Mouse (Mus musculus) thymus, postnatal 4 days (tissue): ENCODE results near the gene Ddx11.
"Not testable (repeated sequence)": the region's sequence is repeated elsewhere in the genome, so short reads cannot be mapped to it uniquely, and the experiment has no call there.

Source experiments
- DNase-seq: peaks from one replicate; pipeline ENCODE4 v3.0.0; 2021

Ddx11 gene

DNA sequence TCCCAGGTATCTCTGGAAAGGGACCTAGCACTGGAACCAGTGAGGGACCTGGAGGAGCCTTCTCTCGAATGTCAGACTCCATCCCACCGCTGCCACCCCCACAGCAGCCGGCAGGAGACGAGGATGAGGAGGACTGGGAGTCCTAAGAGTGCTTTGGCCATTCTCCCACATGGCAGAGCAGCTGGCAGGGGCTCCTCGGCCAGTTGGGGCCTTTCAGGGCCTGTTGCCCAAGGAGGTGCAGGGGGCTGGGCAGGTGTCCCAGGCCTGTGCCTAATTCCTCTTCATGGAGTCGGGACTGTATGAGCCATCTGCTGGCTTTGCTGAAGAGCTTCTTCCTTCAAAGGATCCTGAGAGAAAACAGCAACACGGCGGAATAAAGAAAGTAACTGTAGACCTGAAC lies 4.3 kb upstream of the Ddx11 start:
- DNase-seq, result no peak

DNA sequence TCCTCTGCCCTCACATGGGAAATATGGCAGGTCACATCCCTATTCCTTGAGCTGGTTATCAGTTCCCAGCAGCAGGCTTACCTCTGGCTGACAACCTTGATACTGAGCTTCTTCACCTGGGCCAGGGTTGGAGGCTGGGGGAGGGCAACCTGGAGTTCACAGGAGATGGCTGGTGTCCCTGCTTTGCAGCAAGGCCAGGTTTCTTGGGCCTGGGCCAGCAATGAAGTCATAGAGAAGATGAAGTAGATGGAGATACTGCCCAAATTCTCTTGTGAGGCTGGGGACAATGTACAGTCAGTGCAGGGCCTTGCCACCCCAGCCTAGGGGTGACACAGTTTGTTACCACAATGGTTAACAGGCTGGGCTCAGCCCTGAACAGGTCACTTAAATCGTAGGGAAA lies 2.6 kb upstream of the Ddx11 start:
- DNase-seq, result no peak

DNA sequence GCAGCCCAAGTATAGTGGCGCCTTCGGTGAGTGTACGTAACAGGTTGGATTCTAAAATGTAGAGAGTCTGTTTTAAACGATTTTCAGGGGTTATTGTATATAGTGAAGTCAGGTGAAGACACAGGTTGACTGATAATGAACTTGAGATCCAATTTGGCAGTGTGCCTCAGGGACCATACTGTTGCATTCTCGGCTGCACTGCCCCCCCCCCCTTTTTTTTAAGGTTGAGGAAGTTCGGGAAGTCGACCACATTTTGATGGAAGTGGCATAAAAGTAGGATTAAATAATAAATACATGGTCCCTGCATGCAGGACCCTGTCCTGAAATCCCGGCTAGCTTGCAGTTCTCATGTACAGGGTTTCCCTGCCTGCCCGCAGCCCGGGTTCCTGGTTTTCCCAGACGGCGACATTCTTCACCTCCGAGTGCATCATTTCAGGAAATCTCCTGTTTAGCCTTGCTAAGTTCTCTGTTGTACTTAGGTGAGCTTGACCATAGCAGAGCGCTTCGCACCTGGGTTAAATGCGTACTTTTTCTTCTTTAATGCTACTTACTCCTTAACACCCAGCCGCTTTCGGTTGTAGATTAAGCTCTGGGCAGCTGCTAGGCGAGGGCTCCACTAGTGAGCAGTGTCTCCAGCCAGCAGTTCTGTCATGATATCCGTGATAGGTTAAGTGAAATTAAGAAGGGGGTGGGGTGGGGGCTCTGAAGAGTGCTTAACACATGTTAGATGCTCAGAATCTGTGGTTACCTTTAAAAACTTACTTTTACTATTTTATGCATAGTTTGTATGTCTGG lies 693 bp downstream of the Ddx11 start:
- DNase-seq, result peak; percentile 32

DNA sequence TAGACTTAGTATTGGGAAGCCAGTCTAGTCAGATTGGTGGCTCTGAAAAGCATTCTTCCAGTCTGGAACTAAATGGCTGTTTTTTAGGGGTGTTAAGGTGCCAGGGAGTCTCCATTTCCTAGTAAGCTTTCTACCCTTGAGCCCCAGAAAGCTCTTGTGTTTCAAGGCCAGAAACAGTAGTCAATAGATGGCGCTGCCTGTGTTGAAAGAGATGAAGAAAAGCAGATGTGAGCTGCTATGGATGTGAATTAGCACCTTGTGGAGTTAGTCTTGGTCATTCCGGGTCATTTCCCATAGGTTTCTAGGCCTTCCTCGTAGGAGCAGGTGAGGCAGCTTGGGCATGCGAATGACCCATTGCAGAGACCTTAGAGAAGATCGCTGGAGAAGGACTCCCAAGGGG lies 1.9 kb downstream of the Ddx11 start:
- DNase-seq, result no peak

DNA sequence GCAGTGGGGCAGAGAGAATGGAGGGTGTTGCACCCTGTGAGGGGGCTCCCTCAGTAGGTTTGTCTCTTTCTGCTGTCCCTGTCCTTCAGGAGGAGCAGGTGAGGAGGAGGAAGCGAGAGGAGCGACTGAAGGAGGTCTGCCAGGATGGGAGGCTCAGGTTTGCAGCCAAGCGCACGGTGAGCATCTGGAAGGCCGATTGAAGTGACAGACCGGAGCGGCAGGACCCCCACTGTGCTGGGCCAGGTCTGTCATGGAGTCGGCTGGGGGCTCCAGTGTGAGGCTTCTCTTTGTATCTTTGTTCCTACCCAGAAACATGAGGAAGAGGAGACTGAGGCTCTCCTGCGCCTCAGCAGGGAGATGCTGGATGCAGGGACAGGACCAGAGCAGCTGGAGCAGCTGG lies 7.1 kb downstream of the Ddx11 start:
- no peak for DNase-seq

DNA sequence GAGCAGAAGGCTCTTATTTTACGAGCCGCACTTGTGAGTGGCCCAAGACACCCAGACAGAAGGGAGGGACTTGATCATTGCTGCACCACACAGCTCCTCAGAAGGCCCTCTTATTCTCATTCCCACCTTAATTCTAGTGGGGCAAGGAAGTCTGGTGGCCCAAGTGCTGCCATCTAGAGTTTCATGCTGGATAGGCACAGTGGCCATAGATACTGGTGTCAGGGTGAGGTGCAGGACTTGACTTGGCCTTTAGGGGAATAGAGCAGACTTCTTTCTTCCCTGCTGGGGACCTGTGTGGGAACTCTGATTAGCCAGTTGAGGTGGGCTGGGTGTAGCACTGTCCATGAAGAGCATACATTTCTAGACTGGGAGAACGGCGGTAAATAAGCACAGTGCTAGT lies 7.9 kb downstream of the Ddx11 start:
- peak; percentile 66 for DNase-seq

DNA sequence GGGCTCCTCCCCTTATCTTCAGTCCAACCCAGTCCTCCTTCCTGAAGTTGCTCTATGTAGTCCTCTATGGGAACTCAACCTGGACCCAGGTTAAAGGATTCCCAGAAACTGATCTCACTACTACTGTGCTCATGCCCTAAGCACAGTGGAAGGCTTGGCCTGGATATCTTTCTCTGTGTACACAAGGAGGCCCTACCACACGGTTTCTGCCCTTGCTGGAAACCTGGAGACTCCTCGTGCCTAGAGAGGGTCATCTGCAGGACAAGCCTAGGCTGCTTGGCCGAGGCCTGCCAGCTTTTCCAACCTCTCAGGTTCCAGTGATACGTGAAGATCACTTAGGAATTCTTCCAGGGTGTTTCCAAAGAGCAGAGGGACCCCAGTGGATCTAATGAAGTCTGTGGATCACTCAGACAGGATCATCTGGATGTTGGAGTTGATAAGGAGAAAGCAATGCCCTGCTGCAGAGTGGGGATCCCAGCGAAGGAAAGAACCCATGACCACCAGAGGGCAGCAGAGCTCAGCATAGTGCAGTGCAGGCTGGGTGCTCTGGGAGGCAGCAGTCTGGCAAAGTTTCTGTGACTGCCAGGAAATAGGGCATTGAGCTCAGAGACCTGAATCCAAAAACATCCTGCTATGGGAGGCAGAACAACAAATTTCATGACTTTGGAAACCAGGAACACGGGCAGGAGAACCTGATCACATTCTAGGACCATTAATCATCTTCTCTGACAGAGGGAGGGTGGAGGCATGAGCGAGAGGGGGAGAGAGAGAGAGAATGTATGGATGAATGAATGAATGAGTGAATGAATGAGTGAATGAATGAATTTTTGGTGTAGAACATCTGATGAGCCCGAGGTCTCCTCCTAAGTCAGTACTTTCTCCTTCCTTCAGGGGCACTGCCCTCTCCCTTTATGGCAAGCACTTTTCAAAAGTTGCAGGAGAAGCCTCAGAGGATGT lies 29.7 kb downstream of the Ddx11 start:
- DNase-seq, result not testable (repeated sequence)

DNA sequence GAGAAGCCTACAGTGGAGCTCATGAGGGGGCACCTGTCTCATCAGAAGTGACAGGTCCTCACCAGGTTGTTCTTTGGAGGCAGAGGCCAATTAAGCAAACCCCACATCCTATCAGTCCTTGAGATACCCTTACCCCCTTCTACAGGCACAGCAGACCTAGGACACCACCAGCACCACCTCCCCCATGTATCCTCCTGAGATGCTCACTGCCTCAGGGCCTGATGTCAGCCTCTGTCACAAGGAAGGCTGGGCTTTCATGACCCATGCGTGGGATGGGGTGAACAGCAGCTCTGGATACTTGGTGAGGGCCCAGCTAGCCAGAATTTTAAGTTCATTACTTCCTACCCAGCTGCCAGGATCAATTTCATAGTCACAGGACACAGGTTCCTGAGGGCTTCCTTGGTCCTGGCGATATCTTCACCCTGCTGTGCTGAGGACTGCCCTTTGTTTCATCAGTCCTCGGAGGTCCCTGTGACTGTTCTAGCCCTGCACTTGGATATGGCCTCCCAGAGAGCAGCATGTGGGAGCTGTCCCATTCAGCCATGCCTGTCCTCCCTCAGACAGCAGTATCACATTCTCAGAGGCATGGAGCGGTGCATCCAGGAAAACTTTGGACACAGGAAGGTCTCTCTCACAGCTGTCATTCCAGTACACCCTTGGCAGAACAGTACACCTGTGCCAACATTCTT lies 30.6 kb downstream of the Ddx11 start:
- not testable (repeated sequence) for DNase-seq

DNA sequence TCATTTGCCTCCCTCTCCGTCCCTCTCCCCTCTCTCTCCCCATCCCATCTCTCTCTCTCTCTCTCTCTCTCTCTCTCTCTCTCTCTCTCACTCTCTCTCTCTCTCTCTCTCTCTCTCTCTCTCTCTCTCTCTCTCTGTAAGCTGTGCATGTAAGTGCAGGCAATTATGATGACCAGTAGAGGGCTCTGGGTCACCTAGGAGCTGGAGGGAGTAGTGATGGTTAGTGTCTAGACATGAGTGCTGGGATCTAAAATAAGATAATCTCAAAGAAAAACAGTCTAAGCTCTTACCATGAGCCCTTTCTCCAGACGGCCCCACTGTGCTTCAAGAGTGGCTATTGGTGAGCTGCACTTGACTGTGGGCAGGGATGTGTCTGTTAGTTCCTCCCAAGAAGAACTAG lies 31.6 kb downstream of the Ddx11 start:
- DNase-seq, result no peak

DNA sequence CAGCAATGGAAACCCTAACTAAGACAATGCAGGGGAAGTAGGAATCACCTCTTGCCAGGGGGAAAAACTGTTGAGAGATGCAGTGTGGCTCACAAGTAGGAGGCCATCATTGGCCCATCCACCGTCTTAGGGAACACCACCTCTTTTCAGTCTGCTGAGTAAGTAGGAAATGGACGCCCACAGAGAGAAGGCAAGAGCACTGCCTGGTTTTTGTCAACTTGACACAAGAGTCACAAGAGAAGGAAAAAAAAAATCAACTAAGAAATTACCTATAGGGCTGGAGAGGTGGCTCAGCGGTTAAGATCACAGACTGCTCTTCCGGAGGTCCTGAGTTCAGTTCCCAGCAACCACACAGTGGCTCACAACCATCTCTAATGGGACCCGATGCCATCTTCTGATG lies 35.0 kb downstream of the Ddx11 start:
- DNase-seq, result no peak

DNA sequence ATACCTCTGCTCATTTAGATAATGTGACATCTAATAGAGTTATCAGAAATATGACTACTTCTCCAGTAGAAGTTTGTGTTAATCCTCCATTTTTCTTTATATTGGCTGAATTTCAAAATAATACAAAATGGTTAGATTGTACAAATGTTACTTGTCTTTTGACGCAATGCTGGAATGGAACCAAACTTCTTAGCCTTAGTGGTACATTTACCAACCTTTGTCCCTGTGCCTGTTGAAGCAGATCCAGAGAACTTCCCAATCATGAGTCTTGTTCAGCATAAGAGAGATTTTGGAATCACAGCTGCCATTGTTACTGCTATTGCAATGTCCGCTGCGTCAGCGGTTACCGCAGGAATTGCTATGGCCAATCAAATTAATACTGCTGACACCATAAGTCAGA lies 43.8 kb downstream of the Ddx11 start:
- DNase-seq, result not testable (repeated sequence)

DNA sequence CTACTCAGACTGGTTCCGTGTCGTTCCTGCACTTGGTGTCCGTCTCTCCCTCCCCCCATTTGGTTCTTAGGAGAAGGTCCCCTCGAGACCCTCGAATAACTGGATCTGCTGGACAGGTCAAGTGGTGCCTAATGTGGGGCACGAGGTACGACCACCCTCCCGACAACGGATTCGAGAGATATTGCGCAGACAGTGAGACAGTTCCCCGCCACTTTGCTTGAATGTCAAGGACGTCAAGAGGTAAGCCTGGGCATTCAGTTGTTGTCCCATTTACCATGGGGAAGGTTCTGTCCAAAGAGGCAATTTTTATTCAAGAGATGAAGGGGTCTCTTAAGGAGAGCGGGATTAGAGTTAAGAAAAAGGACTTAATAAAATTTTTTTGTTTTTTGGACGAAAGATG lies 47.7 kb downstream of the Ddx11 start:
- not testable (repeated sequence) for DNase-seq

DNA sequence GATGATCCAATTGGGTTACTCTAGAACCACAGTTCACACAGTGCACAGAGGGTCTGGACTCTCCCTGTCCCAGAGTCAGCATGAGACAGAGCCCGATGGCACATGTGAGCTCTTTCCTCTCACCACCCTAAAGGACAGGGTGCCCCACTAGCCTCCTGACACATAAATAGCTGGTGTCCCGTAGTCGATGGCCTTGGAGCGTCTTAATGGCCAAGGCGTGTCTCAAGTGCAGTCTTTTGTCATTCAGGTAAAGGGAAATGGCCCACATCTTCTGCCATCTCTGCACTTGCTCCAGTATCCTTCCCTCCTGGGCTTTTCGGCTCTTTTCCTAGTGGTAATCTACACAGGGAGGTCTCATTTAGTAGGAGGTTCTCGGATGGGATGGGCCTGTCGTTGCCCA lies 67.3 kb downstream of the Ddx11 start:
- no peak for DNase-seq

DNA sequence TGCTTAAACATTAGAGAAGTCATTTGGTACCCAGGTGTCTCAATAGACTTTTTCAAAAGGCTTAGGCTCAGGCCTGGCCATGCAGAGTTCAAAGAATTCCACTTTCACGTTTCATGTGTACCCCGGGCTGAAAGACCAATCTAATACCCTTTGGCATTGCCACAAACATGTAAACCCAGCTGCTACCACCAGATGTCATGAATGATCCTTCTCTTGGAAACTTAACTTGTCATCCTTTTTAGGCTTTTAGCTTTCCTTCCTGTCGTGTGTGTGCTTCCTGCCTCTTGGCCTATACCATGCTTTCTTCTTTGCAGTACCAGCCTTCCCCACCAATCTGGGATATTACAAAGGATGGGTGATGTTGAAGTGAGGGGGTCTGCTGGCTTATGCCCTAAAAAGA lies 73.7 kb downstream of the Ddx11 start:
- peak; percentile 37 for DNase-seq
